Mouse (Mus musculus): Measurements from ENCODE around the gene Nav3. TPM values are rescaled to one million over a fixed set of nuclear protein-coding genes. Genes with fewer than 3 reads are reported as not detected.

The Nav3 gene
- total and polyA plus RNA-seq, 2 experiments from 2014 or later: 1.4 to 7.7 TPM

- ATAC-seq (ENCODE audit: insufficient read depth, low read depth) (no peak), DNase-seq (ENCODE audit: low spot score) (no peak)
- H3K36me3 ChIP-seq (replicated peaks; ENCODE audit: control insufficient read depth, insufficient read depth, low read length): no peaks in the 10 kb centered on the region
- no peaks in the 10 kb centered on the region for H3K9me3 ChIP-seq (replicated peaks; ENCODE audit: control insufficient read depth, low read length)
- TF ChIP-seq EP300 (IDR thresholded peaks at IDR 0.05; ENCODE audit: low read depth) (no peak), CTCF (IDR thresholded peaks at IDR 0.05; ENCODE audit: low read depth) (no peak)
- 61% methylated on average over 7 of the region's 7 CpGs for WGBS
- H3K4me1 ChIP-seq (ENCODE audit: control insufficient read depth, insufficient read depth): no peaks in the 10 kb centered on the region
- H3K27ac ChIP-seq (ENCODE audit: low read depth): no peak overlapping the region
- no peaks in the 10 kb centered on the region for H3K27me3 ChIP-seq (ENCODE audit: control insufficient read depth, insufficient read depth, low read length)
- H3K9ac ChIP-seq (replicated peaks; ENCODE audit: low read depth, low read length): no peak overlapping the region
- no peak overlapping the region for H3K4me2 ChIP-seq (ENCODE audit: low read depth, low read length)
- no peak overlapping the region for H3K4me3 ChIP-seq (ENCODE audit: low read depth, low read length)
Measured at GRCm38 (mm10) chr10:109651516-109651915, 804.5 kb downstream of the Nav3 start.

GRCm38 (mm10) chr10:109643598-109643997, 812.4 kb downstream of the Nav3 start:
- DNase-seq (ENCODE audit: low spot score) (no peak), ATAC-seq (ENCODE audit: insufficient read depth, low read depth) (no peak)
- no peaks in the 10 kb centered on the region for H3K4me1 ChIP-seq (ENCODE audit: control insufficient read depth, insufficient read depth)
- no peak overlapping the region for H3K9ac ChIP-seq (replicated peaks; ENCODE audit: low read depth, low read length)
- TF ChIP-seq CTCF (IDR thresholded peaks at IDR 0.05; ENCODE audit: low read depth) (no peak), EP300 (IDR thresholded peaks at IDR 0.05; ENCODE audit: low read depth) (no peak)
- H3K4me3 ChIP-seq (ENCODE audit: low read depth, low read length): no peak overlapping the region
- no peaks in the 10 kb centered on the region for H3K9me3 ChIP-seq (replicated peaks; ENCODE audit: control insufficient read depth, low read length)
- no peaks in the 10 kb centered on the region for H3K27me3 ChIP-seq (ENCODE audit: control insufficient read depth, insufficient read depth, low read length)
- H3K36me3 ChIP-seq (replicated peaks; ENCODE audit: control insufficient read depth, insufficient read depth, low read length): no peaks in the 10 kb centered on the region
- no peak overlapping the region for H3K27ac ChIP-seq (ENCODE audit: low read depth)
- WGBS: 69% methylated on average over 3 of the region's 3 CpGs
- H3K4me2 ChIP-seq (ENCODE audit: low read depth, low read length): no peak overlapping the region

GRCm38 (mm10) chr10:109641806-109642205, 814.2 kb downstream of the Nav3 start:
- no peaks in the 10 kb centered on the region for H3K36me3 ChIP-seq (replicated peaks; ENCODE audit: control insufficient read depth, insufficient read depth, low read length)
- H3K4me3 ChIP-seq (ENCODE audit: low read depth, low read length): no peak overlapping the region
- no peaks in the 10 kb centered on the region for H3K4me1 ChIP-seq (ENCODE audit: control insufficient read depth, insufficient read depth)
- TF ChIP-seq EP300 (IDR thresholded peaks at IDR 0.05; ENCODE audit: low read depth): no peak
- no peak for TF ChIP-seq CTCF (IDR thresholded peaks at IDR 0.05; ENCODE audit: low read depth)
- DNase-seq (ENCODE audit: low spot score) (no peak), ATAC-seq (ENCODE audit: insufficient read depth, low read depth) (no peak)
- no peak overlapping the region for H3K27ac ChIP-seq (ENCODE audit: low read depth)
- H3K9me3 ChIP-seq (replicated peaks; ENCODE audit: control insufficient read depth, low read length): no peaks in the 10 kb centered on the region
- H3K27me3 ChIP-seq (ENCODE audit: control insufficient read depth, insufficient read depth, low read length): no peaks in the 10 kb centered on the region
- no peak overlapping the region for H3K9ac ChIP-seq (replicated peaks; ENCODE audit: low read depth, low read length)
- no peak overlapping the region for H3K4me2 ChIP-seq (ENCODE audit: low read depth, low read length)
- whole genome bisulfite sequencing: 80% methylated on average over 7 of the region's 7 CpGs

- Histone ChIP-seq H3K9me3 (replicated peaks; ENCODE audit: control insufficient read depth, low read length) (no peaks in the 10 kb centered on the region), H3K4me3 (ENCODE audit: low read depth, low read length) (no peak overlapping the region), H3K36me3 (replicated peaks; ENCODE audit: control insufficient read depth, insufficient read depth, low read length) (no peaks in the 10 kb centered on the region), H3K27me3 (ENCODE audit: control insufficient read depth, insufficient read depth, low read length) (no peaks in the 10 kb centered on the region), H3K4me1 (ENCODE audit: control insufficient read depth, insufficient read depth) (no peaks in the 10 kb centered on the region), H3K9ac (replicated peaks; ENCODE audit: low read depth, low read length) (no peak overlapping the region), H3K4me2 (ENCODE audit: low read depth, low read length) (no peak overlapping the region), H3K27ac (ENCODE audit: low read depth) (no peak overlapping the region)
- DNase-seq (ENCODE audit: low spot score) (no peak), ATAC-seq (ENCODE audit: insufficient read depth, low read depth) (no peak)
- no peak for TF ChIP-seq EP300 (IDR thresholded peaks at IDR 0.05; ENCODE audit: low read depth)
- TF ChIP-seq CTCF (IDR thresholded peaks at IDR 0.05; ENCODE audit: low read depth): no peak
- 86% methylated on average over 16 of the region's 16 CpGs for WGBS
Measured at GRCm38 (mm10) chr10:109637702-109638101, 818.3 kb downstream of the Nav3 start.
